Mouse (Mus musculus) kidney, adult 2 months (tissue): ENCODE data around the gene Car4.

Source experiments
- CTCF ChIP-seq: fragments of 200-500 bp; conservative IDR thresholded peaks from 2 replicates; pipeline ENCODE4 v1.5.1; 2011; ENCODE audit warnings: low read depth, mild to moderate bottlenecking, control low read depth, low read length, moderate library complexity, mixed read lengths; ENCODE audit not compliant: insufficient read depth, insufficient read length
- POLR2A ChIP-seq: fragments of 200-500 bp; IDR thresholded peaks from one replicate; pipeline ENCODE4 v1.6.1; 2011; ENCODE audit warnings: low read depth, low read length, control low read depth

DNA sequence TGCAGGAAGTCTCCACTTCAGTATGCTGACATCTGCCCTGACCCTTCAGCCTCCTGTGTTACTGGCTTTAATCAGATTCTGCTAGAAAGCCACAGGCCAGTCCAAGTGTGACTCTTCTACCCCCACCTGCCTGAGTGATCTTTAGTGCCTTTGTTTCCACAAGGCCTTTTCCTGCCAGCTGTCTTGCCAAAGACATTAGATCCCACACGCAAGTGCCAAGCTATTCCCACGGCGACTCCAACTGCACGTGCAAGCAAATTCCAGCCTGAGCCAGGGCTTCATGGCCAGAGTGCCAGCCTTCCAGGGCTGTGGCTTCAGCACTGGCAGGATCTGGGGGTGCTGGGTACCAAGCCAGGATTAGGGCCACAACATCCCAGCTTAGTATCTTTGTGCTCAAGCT lies 47.2 kb upstream of the Car4 start:
- TF ChIP-seq POLR2A, result no peak
- TF ChIP-seq CTCF, result no peak
